Mouse (Mus musculus) small intestine, adult 2 months (tissue): ENCODE data around the gene Lamp1. TPM values are rescaled to one million over a fixed set of nuclear protein-coding genes. Genes with fewer than 3 reads are reported as not detected.
A peak's percentile ranks its signal among the peaks of the same experiment; 100 is the strongest.
"Not testable (repeated sequence)": the region's sequence is repeated elsewhere in the genome, so short reads cannot be mapped to it uniquely, and the experiment has no call there.

Source experiments
- H3K27ac ChIP-seq: fragments of 200-500 bp; 2 replicates; pipeline ENCODE4 v1.5.1; 2012; ENCODE audit warnings: low read depth, low read length, control low read depth, inconsistent platforms; ENCODE audit not compliant: insufficient read depth
- H3K27me3 ChIP-seq: fragments of 200-500 bp; 2 replicates; pipeline ENCODE4 v1.6.1; 2012; ENCODE audit warnings: mild to moderate bottlenecking, moderate library complexity, low read length, inconsistent platforms; ENCODE audit not compliant: control insufficient read depth, insufficient read depth
- H3K36me3 ChIP-seq: fragments of 200-500 bp; 2 replicates; pipeline ENCODE4 v1.6.1; 2012; ENCODE audit warnings: mild to moderate bottlenecking, low read length, control low read depth, inconsistent platforms; ENCODE audit not compliant: control insufficient read depth, insufficient read depth
- H3K4me1 ChIP-seq: fragments of 200-500 bp; 2 replicates; pipeline ENCODE4 v1.6.1; 2012; ENCODE audit warnings: low read length, inconsistent platforms, mixed read lengths; ENCODE audit not compliant: control insufficient read depth, insufficient read depth, insufficient read length
- H3K4me3 ChIP-seq: fragments of 200-500 bp; 2 replicates; pipeline ENCODE4 v1.5.1; 2012; ENCODE audit warnings: low read depth, mild to moderate bottlenecking, control low read depth, inconsistent platforms, low read length, moderate library complexity
- CTCF ChIP-seq: fragments of 200-500 bp; IDR thresholded peaks from 2 replicates; pipeline ENCODE4 v1.5.1; 2012; ENCODE audit warnings: low read depth, mild to moderate bottlenecking, control low read depth, inconsistent platforms, low read length, moderate library complexity, mixed read lengths; ENCODE audit not compliant: insufficient replicate concordance, insufficient read length; ENCODE audit errors: extremely low read depth
- POLR2A ChIP-seq: fragments of 200-500 bp; IDR thresholded peaks from 2 replicates; pipeline ENCODE4 v1.6.1; 2012; ENCODE audit warnings: low read depth, mild to moderate bottlenecking, control low read depth, inconsistent platforms, low read length, moderate library complexity
- WGBS: fragments of 180-500 bp; shearing (Covaris S2); methylation state at CpG from one replicate; pipeline ENCODE4 v1.1.7; 2018; 5-methylcytosine and 5-hydroxymethylcytosine counted together
- polyA plus RNA-seq: library from polyadenylated mRNA; depleted of rRNA; stranded (reverse); fragments of >200 nt; gene quantifications from 2 replicates; pipeline ENCODE4 v1.2.3, GENCODE M21; 2012

The Lamp1 gene
- polyA plus RNA-seq, 1 experiment: 658 TPM

GRCm38 (mm10) chr8:13122887-13123421, 36.0 kb upstream of the Lamp1 start:
- no peaks in the 10 kb centered on the region for H3K27me3 ChIP-seq
- TF ChIP-seq POLR2A (no peak), CTCF (no peak)
- no peak overlapping the region for H3K4me3 ChIP-seq
- WGBS: 87% methylated on average over 7 of the region's 7 CpGs
- peaks cover 41% of the 10 kb centered on the region for H3K36me3 ChIP-seq
- no peaks in the 10 kb centered on the region for H3K4me1 ChIP-seq
- no peak overlapping the region for H3K27ac ChIP-seq

GRCm38 (mm10) chr8:13124897-13125296, 34.1 kb upstream of the Lamp1 start:
- Histone ChIP-seq H3K4me1 (no peaks in the 10 kb centered on the region), H3K36me3 (peaks cover 52% of the 10 kb centered on the region), H3K4me3 (no peak overlapping the region), H3K27me3 (no peaks in the 10 kb centered on the region), H3K27ac (no peak overlapping the region)
- WGBS: 88% methylated on average over 8 of the region's 8 CpGs
- TF ChIP-seq CTCF (no peak), POLR2A (no peak)

- H3K36me3 ChIP-seq: peaks cover 69% of the 10 kb centered on the region
- TF ChIP-seq CTCF: peak; percentile 35; the same call in 1 of the 2 replicates
Observed at GRCm38 (mm10) chr8:13132220-13132619, 26.7 kb upstream of the Lamp1 start.

GRCm38 (mm10) chr8:13139641-13140182, 19.2 kb upstream of the Lamp1 start:
- Histone ChIP-seq H3K4me3 (no peak overlapping the region), H3K4me1 (peaks cover 4% of the 10 kb centered on the region; the same call in 1 of the 2 replicates), H3K27ac (no peak overlapping the region), H3K27me3 (no peaks in the 10 kb centered on the region), H3K36me3 (peaks cover 75% of the 10 kb centered on the region)
- no peak for TF ChIP-seq CTCF
- no peak for TF ChIP-seq POLR2A
- 56% methylated on average over 6 of the region's 6 CpGs for WGBS

More at GRCm38 (mm10) chr8:13132220-13132619, 26.7 kb upstream of the Lamp1 start:
- H3K27me3 ChIP-seq, H3K27ac ChIP-seq, H3K4me3 ChIP-seq, H3K4me1 ChIP-seq: not testable (repeated sequence)
- whole genome bisulfite sequencing: 60% methylated on average over 9 of the region's 9 CpGs

- H3K36me3 ChIP-seq: peaks cover 71% of the 10 kb centered on the region
- no peak overlapping the region for H3K4me3 ChIP-seq
- no peak for TF ChIP-seq CTCF
- no peak for TF ChIP-seq POLR2A
- WGBS: 80% methylated on average over 5 of the region's 5 CpGs
- no peaks in the 10 kb centered on the region for H3K27me3 ChIP-seq
- peaks cover 4% of the 10 kb centered on the region; the same call in 1 of the 2 replicates for H3K4me1 ChIP-seq
- no peak overlapping the region for H3K27ac ChIP-seq
Observed at GRCm38 (mm10) chr8:13141681-13142080, 17.3 kb upstream of the Lamp1 start.

- 78% methylated on average over 2 of the region's 2 CpGs for WGBS
- TF ChIP-seq POLR2A (no peak), CTCF (no peak)
Observed at GRCm38 (mm10) chr8:13148476-13148875, 10.5 kb upstream of the Lamp1 start.

GRCm38 (mm10) chr8:13149287-13149686, 9.7 kb upstream of the Lamp1 start:
- Histone ChIP-seq H3K36me3 (peaks cover 26% of the 10 kb centered on the region), H3K27me3 (no peaks in the 10 kb centered on the region), H3K4me1 (no peaks in the 10 kb centered on the region), H3K27ac (no peak overlapping the region), H3K4me3 (no peak overlapping the region)
- 98% methylated on average over 2 of the region's 2 CpGs for WGBS
- TF ChIP-seq POLR2A (no peak), CTCF (no peak)

More at GRCm38 (mm10) chr8:13148476-13148875, 10.5 kb upstream of the Lamp1 start:
- peaks cover 30% of the 10 kb centered on the region for H3K36me3 ChIP-seq
- no peak overlapping the region for H3K4me3 ChIP-seq
- H3K27ac ChIP-seq: no peak overlapping the region
- no peaks in the 10 kb centered on the region for H3K4me1 ChIP-seq
- no peaks in the 10 kb centered on the region for H3K27me3 ChIP-seq

- H3K27ac ChIP-seq: no peak overlapping the region
- H3K4me1 ChIP-seq: no peaks in the 10 kb centered on the region
- TF ChIP-seq POLR2A (no peak), CTCF (no peak)
- H3K4me3 ChIP-seq: no peak overlapping the region
- H3K36me3 ChIP-seq: peaks cover 21% of the 10 kb centered on the region
- 71% methylated on average over 5 of the region's 5 CpGs for WGBS
- H3K27me3 ChIP-seq: no peaks in the 10 kb centered on the region
Observed at GRCm38 (mm10) chr8:13149866-13150265, 9.1 kb upstream of the Lamp1 start.
